Mouse (Mus musculus): Measurements from ENCODE around the gene E2f8. TPM values are rescaled to one million over a fixed set of nuclear protein-coding genes. Genes with fewer than 3 reads are reported as not detected.

E2f8 gene
- total and polyA plus RNA-seq, 2 experiments from 2014 or later, result 0.70 to 1.8 TPM

DNA sequence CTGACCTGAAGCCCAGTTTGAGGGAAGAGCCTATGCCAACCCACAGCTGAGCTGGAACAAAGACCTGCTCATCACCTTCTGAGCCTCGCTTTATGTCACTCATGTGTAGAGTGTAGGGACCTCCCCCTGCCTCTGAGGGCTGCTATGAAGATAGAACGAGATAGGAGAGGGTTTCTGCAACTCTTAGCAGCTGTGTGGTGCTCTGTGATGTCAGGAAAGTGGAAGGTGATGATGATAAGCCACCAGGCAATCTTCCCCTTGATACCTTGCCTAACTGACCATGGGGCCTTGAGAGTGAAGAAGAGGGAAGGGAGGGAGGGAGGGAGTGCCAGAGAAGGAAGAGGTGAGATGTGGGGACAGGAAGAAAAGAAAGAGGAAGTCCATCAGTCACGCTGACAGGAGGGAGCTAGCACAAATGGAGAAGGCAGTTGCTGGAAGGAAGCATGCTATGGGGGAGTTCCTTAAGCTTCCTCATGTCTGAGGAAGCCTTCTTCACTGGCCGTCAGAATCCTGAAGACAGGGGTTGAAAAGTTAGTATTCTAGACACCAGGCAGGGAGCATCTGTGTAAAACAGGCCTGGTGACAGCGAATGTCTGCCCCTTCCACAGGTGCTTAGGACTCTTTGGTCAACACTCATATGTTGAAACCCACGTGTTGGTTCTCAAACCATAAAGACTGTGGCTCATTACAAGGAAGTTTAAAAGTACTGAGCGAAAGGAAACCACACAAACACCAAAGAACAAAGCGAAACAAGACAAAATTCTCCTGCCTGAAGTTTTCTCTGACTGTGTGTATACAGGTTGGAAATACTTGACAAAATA, 27.3 kb upstream of the E2f8 start, which contains the start of gene Nav2:
Gene Nav2 (plus strand): TSS at position 196 of the 821 bp plus-strand sequence.
- H3K36me3 ChIP-seq (ENCODE audit: insufficient read depth, low read length), result no peaks in the 10 kb centered on the region
- H3K27me3 ChIP-seq (ENCODE audit: insufficient read depth, low read length), result 0 out of 2 replicates have a peak, but pooled peaks cover 3% of the 10 kb centered on the region
- no peak within 1 kb of the TSS for H3K27ac ChIP-seq (ENCODE audit: low read depth, low read length)
- H3K4me1 ChIP-seq (ENCODE audit: insufficient read depth, low read length), result 0 out of 2 replicates have a peak, but pooled peaks cover 3% of the 10 kb centered on the region
- no peak within 1 kb of the TSS for H3K9ac ChIP-seq (replicated peaks; ENCODE audit: low read length, poor library complexity, severe bottlenecking)
- ATAC-seq (ENCODE audit: low FRiP score), result no peak
- no peaks in the 10 kb centered on the region for H3K9me3 ChIP-seq (ENCODE audit: low read length)
- H3K4me2 ChIP-seq (ENCODE audit: low read depth, low read length, poor library complexity, severe bottlenecking), result no peak within 1 kb of the TSS
- no peak within 1 kb of the TSS for H3K4me3 ChIP-seq (ENCODE audit: low read depth, low read length)
- no peak for DNase-seq (ENCODE audit: low spot score)
- no peak for TF ChIP-seq CTCF (IDR thresholded peaks at IDR 0.05)
- 77% methylated on average over 8 of the region's 8 CpGs for WGBS

DNA sequence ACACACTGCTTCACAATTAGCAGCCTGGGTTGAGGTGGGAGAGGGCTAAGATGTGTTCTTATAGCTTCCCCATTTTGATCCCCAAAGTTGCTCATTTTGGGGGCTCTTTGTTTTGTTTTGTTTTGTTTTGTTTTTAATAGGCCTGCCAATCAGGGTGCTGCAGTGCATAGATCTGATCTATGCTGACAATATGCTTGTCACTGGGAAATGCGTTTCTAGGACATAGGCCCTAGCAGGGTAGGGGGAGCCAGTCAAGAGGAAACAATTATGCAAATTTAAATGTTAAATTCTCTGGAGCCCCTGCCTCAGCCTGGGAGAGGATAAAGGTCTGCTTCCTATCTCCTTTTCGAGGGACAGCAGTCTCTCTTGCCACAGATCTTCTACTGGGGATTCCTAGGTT, 21.1 kb upstream of the E2f8 start:
- Histone ChIP-seq H3K9me3 (ENCODE audit: low read length) (no peaks in the 10 kb centered on the region), H3K4me1 (ENCODE audit: insufficient read depth, low read length) (no peaks in the 10 kb centered on the region), H3K9ac (replicated peaks; ENCODE audit: low read length, poor library complexity, severe bottlenecking) (no peak overlapping the region), H3K4me3 (ENCODE audit: low read depth, low read length) (no peak overlapping the region), H3K27ac (ENCODE audit: low read depth, low read length) (no peak overlapping the region), H3K27me3 (ENCODE audit: insufficient read depth, low read length) (peaks cover 7% of the 10 kb centered on the region; the same call in 1 of the 2 replicates), H3K36me3 (ENCODE audit: insufficient read depth, low read length) (no peaks in the 10 kb centered on the region), H3K4me2 (ENCODE audit: low read depth, low read length, poor library complexity, severe bottlenecking) (no peak overlapping the region)
- DNase-seq (ENCODE audit: low spot score), result no peak
- ATAC-seq (ENCODE audit: low FRiP score), result no peak
- 20% methylated on average over 2 of the region's 2 CpGs for WGBS
- no peak for TF ChIP-seq CTCF (IDR thresholded peaks at IDR 0.05)

DNA sequence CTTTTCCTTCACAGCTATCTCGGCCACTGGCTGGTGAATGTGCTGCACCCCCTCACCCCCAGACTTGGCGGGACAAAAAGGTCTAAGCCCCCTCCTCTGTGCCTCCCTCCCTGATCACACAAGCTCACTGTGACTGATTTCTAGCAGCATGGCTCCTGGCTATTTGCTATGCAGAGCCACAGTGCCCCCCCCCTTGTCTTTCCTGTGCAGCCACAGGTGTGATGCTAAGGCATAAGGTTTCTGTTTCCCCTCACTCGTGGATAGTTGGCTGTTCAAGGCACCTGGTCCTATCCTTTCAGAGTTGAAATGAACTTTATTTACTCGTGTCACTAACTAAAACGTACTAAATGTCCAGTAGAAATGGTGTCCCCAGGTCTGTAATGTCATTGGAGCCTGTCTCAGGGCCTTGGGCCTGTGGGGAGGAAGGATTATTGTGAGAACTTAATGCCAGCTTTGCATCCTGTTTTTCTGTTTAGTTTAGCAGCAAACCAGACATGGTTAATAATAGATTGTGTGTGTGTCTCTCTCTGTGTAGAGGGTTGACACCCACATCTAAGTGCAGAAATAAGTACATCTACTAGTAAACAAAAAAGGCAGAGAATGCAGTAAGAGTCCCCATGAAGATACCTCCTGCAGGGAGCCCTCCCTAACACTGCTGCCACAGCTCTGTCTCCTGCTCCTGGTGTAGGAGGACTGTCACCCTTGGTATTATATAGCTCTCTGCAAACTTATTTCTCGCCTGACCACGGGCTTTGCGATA, 19.2 kb upstream of the E2f8 start:
- no peak overlapping the region for H3K4me2 ChIP-seq (ENCODE audit: low read depth, low read length, poor library complexity, severe bottlenecking)
- H3K4me1 ChIP-seq (ENCODE audit: insufficient read depth, low read length), result no peaks in the 10 kb centered on the region
- no peaks in the 10 kb centered on the region for H3K9me3 ChIP-seq (ENCODE audit: low read length)
- H3K9ac ChIP-seq (replicated peaks; ENCODE audit: low read length, poor library complexity, severe bottlenecking), result no peak overlapping the region
- DNase-seq (ENCODE audit: low spot score) (no peak), ATAC-seq (ENCODE audit: low FRiP score) (no peak)
- H3K36me3 ChIP-seq (ENCODE audit: insufficient read depth, low read length), result no peaks in the 10 kb centered on the region
- H3K27me3 ChIP-seq (ENCODE audit: insufficient read depth, low read length), result peaks cover 10% of the 10 kb centered on the region; the same call in 1 of the 2 replicates
- 74% methylated on average over 8 of the region's 8 CpGs for WGBS
- no peak overlapping the region for H3K27ac ChIP-seq (ENCODE audit: low read depth, low read length)
- no peak for TF ChIP-seq CTCF (IDR thresholded peaks at IDR 0.05)
- no peak overlapping the region for H3K4me3 ChIP-seq (ENCODE audit: low read depth, low read length)

DNA sequence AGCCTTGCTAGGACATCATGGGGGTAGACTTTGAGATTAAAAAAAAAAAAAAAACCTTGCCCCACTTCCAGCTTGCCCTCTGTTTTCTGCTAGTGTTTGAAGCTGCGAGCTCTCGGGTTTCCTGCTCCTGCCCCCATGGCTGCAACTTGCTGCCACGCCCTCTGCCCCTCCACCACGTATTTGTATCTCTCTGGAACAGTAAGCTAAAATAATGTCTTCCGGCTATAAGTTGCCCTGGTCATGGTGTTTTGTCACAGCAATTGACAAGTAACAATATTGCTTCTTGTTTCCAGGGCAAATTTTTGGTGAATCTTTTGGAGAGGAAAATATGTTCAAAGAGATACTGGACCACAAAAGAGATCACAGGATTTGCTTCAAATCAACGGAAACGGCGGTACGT, 17.0 kb upstream of the E2f8 start:
- no peak overlapping the region for H3K27ac ChIP-seq (ENCODE audit: low read depth, low read length)
- WGBS, result 71% methylated on average over 9 of the region's 9 CpGs
- no peak overlapping the region for H3K9ac ChIP-seq (replicated peaks; ENCODE audit: low read length, poor library complexity, severe bottlenecking)
- no peaks in the 10 kb centered on the region for H3K36me3 ChIP-seq (ENCODE audit: insufficient read depth, low read length)
- no peaks in the 10 kb centered on the region for H3K4me1 ChIP-seq (ENCODE audit: insufficient read depth, low read length)
- ATAC-seq (ENCODE audit: low FRiP score) (no peak), DNase-seq (ENCODE audit: low spot score) (no peak)
- H3K4me3 ChIP-seq (ENCODE audit: low read depth, low read length), result no peak overlapping the region
- no peak overlapping the region for H3K4me2 ChIP-seq (ENCODE audit: low read depth, low read length, poor library complexity, severe bottlenecking)
- TF ChIP-seq CTCF (IDR thresholded peaks at IDR 0.05), result no peak
- H3K27me3 ChIP-seq (ENCODE audit: insufficient read depth, low read length), result peaks cover 10% of the 10 kb centered on the region; the same call in 1 of the 2 replicates
- H3K9me3 ChIP-seq (ENCODE audit: low read length), result no peaks in the 10 kb centered on the region

DNA sequence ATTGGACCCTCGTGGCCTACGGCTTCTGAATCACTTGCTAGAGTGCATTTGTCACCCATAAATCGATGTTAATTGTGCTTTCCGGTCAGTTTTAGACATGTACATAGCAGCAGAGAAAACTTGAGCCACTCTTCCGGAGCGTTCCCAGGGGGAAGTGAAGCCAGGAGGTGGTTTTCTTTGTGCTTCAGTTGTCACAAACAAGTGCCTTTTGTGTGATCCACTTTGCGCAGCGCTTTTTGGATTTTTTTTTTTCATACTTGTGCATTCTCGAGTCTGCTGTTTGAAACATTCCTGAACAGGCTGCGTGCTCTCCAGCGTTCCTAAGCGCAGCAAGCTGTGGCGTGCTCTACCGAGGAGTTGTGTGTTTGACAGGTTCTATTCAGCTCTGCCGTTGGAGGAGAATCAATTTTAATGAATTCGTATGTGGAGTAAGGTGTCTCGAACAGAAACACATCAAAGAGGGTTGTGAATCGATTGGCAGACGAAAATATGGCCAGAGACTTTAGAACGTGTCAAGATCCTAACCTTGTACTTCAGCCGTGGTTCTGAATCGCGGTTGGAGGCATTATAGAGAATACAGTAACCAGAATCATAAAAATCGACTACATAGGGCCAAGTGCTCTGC, 16.3 kb upstream of the E2f8 start:
- Histone ChIP-seq H3K4me2 (ENCODE audit: low read depth, low read length, poor library complexity, severe bottlenecking) (peak overlapping the region; percentile 1; the same call in 1 of the 2 replicates), H3K27ac (ENCODE audit: low read depth, low read length) (no peak overlapping the region), H3K4me3 (ENCODE audit: low read depth, low read length) (no peak overlapping the region), H3K36me3 (ENCODE audit: insufficient read depth, low read length) (no peaks in the 10 kb centered on the region), H3K9me3 (ENCODE audit: low read length) (no peaks in the 10 kb centered on the region), H3K9ac (replicated peaks; ENCODE audit: low read length, poor library complexity, severe bottlenecking) (no peak overlapping the region), H3K27me3 (ENCODE audit: insufficient read depth, low read length) (peaks cover 13% of the 10 kb centered on the region; the same call in 1 of the 2 replicates), H3K4me1 (ENCODE audit: insufficient read depth, low read length) (no peaks in the 10 kb centered on the region)
- 31% methylated on average over 24 of the region's 24 CpGs for WGBS
- no peak for TF ChIP-seq CTCF (IDR thresholded peaks at IDR 0.05)
- ATAC-seq (ENCODE audit: low FRiP score) (no peak), DNase-seq (ENCODE audit: low spot score) (peak; percentile 44)
